Mouse (Mus musculus): Measurements from ENCODE around the gene Pde5a. TPM values are rescaled to one million over a fixed set of nuclear protein-coding genes. Genes with fewer than 3 reads are reported as not detected.

Gene Pde5a
- polyA plus RNA-seq, 1 experiment from 2014 or later = 16.6 TPM

DNA sequence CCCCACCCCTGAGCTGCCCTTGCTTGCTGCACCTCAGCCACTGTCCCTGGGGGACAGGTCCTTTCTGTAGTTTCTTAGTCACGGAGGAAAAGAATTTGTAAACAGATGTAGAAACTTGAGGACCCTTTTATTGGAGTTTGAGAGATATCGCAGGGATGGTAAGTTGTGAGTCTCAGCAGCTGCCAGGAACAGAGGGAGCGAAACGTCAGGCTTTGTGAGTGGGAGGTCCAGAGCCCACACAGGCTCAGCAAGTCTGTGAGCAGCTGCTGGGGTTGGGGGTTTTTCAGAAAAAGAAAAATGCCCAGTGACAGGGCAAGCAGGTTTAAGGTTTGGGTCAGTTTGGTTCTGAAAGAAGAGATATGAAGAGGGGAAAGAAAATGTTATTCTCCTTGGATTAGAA, 92.0 kb downstream of the Pde5a start:
- Histone ChIP-seq H3K4me3 (ENCODE audit: low read depth, low read length) (no peak overlapping the region), H3K4me1 (ENCODE audit: insufficient read depth, low read depth, low read length) (no peaks in the 10 kb centered on the region), H3K27me3 (replicated peaks; ENCODE audit: insufficient read depth, low read length) (no peaks in the 10 kb centered on the region), H3K9ac (replicated peaks; ENCODE audit: low read depth) (no peak overlapping the region), H3K9me3 (ENCODE audit: low read length) (no peaks in the 10 kb centered on the region), H3K4me2 (replicated peaks; ENCODE audit: low read depth, low read length) (no peak overlapping the region), H3K36me3 (ENCODE audit: insufficient read depth, low read length) (no peaks in the 10 kb centered on the region), H3K27ac (ENCODE audit: low read length) (no peak overlapping the region)
- DNase-seq (ENCODE audit: low spot score) = no peak
- no peak for ATAC-seq
- TF ChIP-seq CTCF (IDR thresholded peaks at IDR 0.05) = no peak
- no peak for TF ChIP-seq EP300 (IDR thresholded peaks at IDR 0.05)
- 44% methylated on average over 4 of the region's 4 CpGs for WGBS

DNA sequence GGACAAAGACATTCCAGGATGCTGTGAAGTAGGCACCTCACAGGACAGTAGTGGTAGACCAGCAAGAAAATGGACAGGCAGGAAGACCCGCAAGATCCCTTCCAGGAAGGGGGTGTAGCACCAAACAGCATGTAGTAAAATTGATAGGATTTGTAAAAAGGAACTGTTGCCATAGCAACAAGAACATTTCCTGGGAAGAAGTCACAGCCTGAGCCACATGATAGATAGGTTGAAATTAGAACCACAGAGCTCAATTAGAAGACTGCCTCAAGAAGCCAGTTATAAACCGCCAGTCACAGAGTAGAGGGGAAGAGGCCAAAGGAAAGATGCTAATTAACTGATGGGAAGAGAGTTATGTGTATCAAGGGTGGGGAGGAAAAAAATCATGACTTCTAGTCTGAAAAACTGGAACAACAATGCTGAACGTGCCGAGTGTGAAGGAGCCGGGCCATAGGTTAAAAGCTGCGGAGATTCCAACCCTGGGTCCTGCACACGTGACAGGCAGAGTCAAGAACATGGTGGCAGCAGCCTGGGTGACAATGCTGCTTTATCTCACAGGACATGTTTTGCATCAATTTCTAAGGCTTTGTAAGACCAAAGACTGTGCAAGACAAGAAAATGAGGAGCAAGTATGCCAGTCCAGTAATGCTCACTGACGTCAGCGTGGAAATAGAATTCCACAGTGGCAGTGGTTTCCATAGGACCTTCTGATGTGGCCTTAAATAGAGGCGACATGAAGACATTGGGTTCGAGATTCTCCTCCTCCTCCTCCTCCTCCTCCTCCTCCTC, 99.7 kb downstream of the Pde5a start:
- no peaks in the 10 kb centered on the region for H3K9me3 ChIP-seq (ENCODE audit: low read length)
- no peak overlapping the region for H3K9ac ChIP-seq (replicated peaks; ENCODE audit: low read depth)
- H3K27ac ChIP-seq (ENCODE audit: low read length) = no peak overlapping the region
- no peaks in the 10 kb centered on the region for H3K36me3 ChIP-seq (ENCODE audit: insufficient read depth, low read length)
- no peak overlapping the region for H3K4me3 ChIP-seq (ENCODE audit: low read depth, low read length)
- H3K4me1 ChIP-seq (ENCODE audit: insufficient read depth, low read depth, low read length) = no peaks in the 10 kb centered on the region
- TF ChIP-seq EP300 (IDR thresholded peaks at IDR 0.05) = no peak
- TF ChIP-seq CTCF (IDR thresholded peaks at IDR 0.05) = no peak
- H3K4me2 ChIP-seq (replicated peaks; ENCODE audit: low read depth, low read length) = no peak overlapping the region
- no peak for DNase-seq (ENCODE audit: low spot score)
- ATAC-seq = no peak
- no peaks in the 10 kb centered on the region for H3K27me3 ChIP-seq (replicated peaks; ENCODE audit: insufficient read depth, low read length)
- 85% methylated on average over 11 of the region's 11 CpGs for WGBS

DNA sequence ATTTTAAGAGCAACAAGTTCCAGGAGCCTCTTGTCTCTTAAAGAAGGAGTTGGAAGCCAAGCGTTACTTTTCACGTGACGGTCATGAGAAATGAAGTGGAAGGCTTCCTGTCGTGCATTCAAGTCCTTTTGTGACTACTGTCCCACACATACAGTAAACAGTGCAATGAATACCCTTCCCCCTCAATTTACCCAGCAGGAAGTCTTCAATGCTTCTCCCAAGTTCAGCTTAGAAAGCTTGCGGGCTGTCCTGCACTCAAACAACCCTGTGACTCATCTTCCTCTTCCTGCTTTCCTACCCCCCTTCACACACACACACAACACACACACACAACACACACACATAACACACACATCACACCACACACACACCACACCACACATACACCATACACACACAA, 105.8 kb downstream of the Pde5a start:
- Histone ChIP-seq H3K4me2 (replicated peaks; ENCODE audit: low read depth, low read length) (no peak overlapping the region), H3K9me3 (ENCODE audit: low read length) (no peaks in the 10 kb centered on the region), H3K27me3 (replicated peaks; ENCODE audit: insufficient read depth, low read length) (no peaks in the 10 kb centered on the region), H3K4me1 (ENCODE audit: insufficient read depth, low read depth, low read length) (no peaks in the 10 kb centered on the region), H3K27ac (ENCODE audit: low read length) (0 out of 2 replicates have a peak overlapping the region, but pooled peaks have one; percentile 60), H3K36me3 (ENCODE audit: insufficient read depth, low read length) (no peaks in the 10 kb centered on the region), H3K4me3 (ENCODE audit: low read depth, low read length) (no peak overlapping the region), H3K9ac (replicated peaks; ENCODE audit: low read depth) (no peak overlapping the region)
- peak; percentile 70 for ATAC-seq
- WGBS = 48% methylated on average over 5 of the region's 5 CpGs
- TF ChIP-seq CTCF (IDR thresholded peaks at IDR 0.05) (no peak), EP300 (IDR thresholded peaks at IDR 0.05) (no peak)
- DNase-seq (ENCODE audit: low spot score) = peak; percentile 24

DNA sequence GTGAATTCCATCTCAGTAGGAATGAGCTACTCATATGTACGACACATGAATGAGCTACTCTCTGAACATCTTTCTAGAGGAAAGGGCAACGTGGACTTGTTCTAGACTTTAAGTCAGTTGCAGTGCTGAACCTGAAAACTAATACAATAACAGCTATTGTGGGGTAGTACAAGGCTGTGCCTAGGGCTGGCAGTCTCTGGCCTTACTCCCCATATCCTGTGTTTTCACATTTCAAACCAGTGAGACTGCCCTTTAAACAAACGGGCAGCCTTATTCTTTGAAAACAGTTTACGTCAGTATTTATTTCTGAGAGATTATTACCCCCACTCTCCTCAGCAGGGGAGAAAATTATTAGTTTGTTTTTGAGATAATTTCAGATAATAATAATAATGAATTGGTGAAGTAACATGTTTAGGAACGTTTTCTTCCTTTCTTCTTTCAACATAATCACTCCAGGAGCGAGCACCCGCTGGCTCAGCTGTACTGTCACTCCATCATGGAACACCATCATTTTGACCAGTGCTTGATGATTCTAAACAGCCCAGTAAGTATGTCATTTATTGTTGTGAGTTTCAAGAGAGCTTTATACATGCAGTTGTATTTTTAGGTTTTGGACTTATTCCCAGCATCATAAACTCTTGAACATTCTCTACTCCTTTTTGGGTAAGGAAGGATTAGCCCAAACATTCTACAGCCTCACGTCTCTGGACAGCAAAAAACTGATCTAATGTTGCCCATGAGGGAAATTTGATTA, 106.5 kb downstream of the Pde5a start:
- H3K27me3 ChIP-seq (replicated peaks; ENCODE audit: insufficient read depth, low read length) = no peaks in the 10 kb centered on the region
- no peak overlapping the region for H3K9ac ChIP-seq (replicated peaks; ENCODE audit: low read depth)
- H3K36me3 ChIP-seq (ENCODE audit: insufficient read depth, low read length) = no peaks in the 10 kb centered on the region
- 53% methylated on average over 8 of the region's 8 CpGs for WGBS
- H3K27ac ChIP-seq (ENCODE audit: low read length) = peak overlapping the region; percentile 60; the same call in 1 of the 2 replicates
- peak; percentile 67 for DNase-seq (ENCODE audit: low spot score)
- H3K9me3 ChIP-seq (ENCODE audit: low read length) = no peaks in the 10 kb centered on the region
- ATAC-seq = peak; percentile 88
- no peaks in the 10 kb centered on the region for H3K4me1 ChIP-seq (ENCODE audit: insufficient read depth, low read depth, low read length)
- TF ChIP-seq EP300 (IDR thresholded peaks at IDR 0.05) = peak; percentile 46
- no peak for TF ChIP-seq CTCF (IDR thresholded peaks at IDR 0.05)
- no peak overlapping the region for H3K4me2 ChIP-seq (replicated peaks; ENCODE audit: low read depth, low read length)
- no peak overlapping the region for H3K4me3 ChIP-seq (ENCODE audit: low read depth, low read length)

DNA sequence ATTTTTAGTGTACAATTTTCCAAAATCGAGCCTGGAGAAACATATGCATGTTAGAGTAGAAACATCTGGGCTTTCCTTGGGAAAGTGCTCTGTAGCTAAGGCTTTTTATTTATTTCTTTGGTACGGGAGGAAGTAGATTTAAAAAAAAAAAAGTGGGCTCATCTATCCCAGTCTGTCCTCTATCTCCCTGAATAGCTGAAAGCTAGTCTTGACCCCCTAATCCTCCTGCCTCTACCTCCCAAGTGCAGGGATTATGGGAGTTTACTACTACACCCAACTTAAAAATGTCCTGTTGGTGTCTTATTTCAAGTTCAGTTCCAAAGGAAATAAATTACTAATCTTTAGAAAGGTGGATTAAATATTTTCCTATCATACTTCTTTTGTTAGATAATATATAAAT, 108.9 kb downstream of the Pde5a start:
- ATAC-seq (no peak), DNase-seq (ENCODE audit: low spot score) (no peak)
- TF ChIP-seq EP300 (IDR thresholded peaks at IDR 0.05) = no peak
- TF ChIP-seq CTCF (IDR thresholded peaks at IDR 0.05) = no peak
- H3K9ac ChIP-seq (replicated peaks; ENCODE audit: low read depth) = no peak overlapping the region
- H3K27me3 ChIP-seq (replicated peaks; ENCODE audit: insufficient read depth, low read length) = no peaks in the 10 kb centered on the region
- no peak overlapping the region for H3K27ac ChIP-seq (ENCODE audit: low read length)
- H3K36me3 ChIP-seq (ENCODE audit: insufficient read depth, low read length) = no peaks in the 10 kb centered on the region
- H3K9me3 ChIP-seq (ENCODE audit: low read length) = no peaks in the 10 kb centered on the region
- 60% methylated on average over 2 of the region's 2 CpGs for whole genome bisulfite sequencing
- H3K4me2 ChIP-seq (replicated peaks; ENCODE audit: low read depth, low read length) = no peak overlapping the region
- no peak overlapping the region for H3K4me3 ChIP-seq (ENCODE audit: low read depth, low read length)
- no peaks in the 10 kb centered on the region for H3K4me1 ChIP-seq (ENCODE audit: insufficient read depth, low read depth, low read length)

DNA sequence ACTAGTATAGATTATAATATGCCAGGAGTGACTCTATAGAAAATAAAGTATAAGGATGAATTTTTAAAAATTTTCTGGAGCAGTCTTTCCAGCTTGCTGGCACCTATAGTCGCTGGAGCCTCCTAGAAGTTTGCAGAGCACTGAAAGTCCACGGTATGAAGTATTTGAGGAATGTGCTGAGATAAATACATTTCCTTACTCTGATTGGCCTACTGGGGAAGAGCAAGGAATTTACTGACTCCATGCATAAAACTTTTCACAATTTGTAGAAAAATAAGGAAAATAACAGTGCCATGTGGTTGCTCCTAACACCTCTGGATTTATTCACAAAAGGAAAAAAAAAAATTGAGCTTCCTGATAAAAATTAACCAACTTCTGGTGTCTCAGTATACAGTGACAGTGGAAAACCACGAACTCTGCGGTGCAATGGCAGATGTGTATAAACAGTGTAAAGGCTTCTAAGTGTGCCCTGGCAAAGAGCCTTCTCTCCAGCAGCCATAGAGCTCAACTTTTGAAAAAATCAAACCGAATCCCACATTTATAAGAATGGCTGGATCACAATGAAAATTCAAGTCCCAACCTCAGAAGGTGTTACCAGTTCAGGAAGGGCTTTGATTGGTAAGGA, 119.8 kb downstream of the Pde5a start:
- Histone ChIP-seq H3K4me3 (ENCODE audit: low read depth, low read length) (no peak overlapping the region), H3K27ac (ENCODE audit: low read length) (peak overlapping the region; percentile 40; the same call in 1 of the 2 replicates), H3K27me3 (replicated peaks; ENCODE audit: insufficient read depth, low read length) (no peaks in the 10 kb centered on the region), H3K36me3 (ENCODE audit: insufficient read depth, low read length) (peaks cover 4% of the 10 kb centered on the region; the same call in 1 of the 2 replicates), H3K9me3 (ENCODE audit: low read length) (no peaks in the 10 kb centered on the region), H3K9ac (replicated peaks; ENCODE audit: low read depth) (no peak overlapping the region), H3K4me2 (replicated peaks; ENCODE audit: low read depth, low read length) (no peak overlapping the region), H3K4me1 (ENCODE audit: insufficient read depth, low read depth, low read length) (no peaks in the 10 kb centered on the region)
- TF ChIP-seq EP300 (IDR thresholded peaks at IDR 0.05) (no peak), CTCF (IDR thresholded peaks at IDR 0.05) (no peak)
- ATAC-seq (peak; percentile 55; the same call in 1 of the 2 replicates), DNase-seq (ENCODE audit: low spot score) (peak; percentile 49)
- 31% methylated on average over 5 of the region's 5 CpGs for WGBS
